Mouse (Mus musculus): ENCODE measurements around the gene Mpz. TPM values are rescaled to one million over a fixed set of nuclear protein-coding genes. Genes with fewer than 3 reads are reported as not detected.

Gene Mpz
- polyA plus RNA-seq, 1 experiment from 2014 or later = not detected

- H3K27ac ChIP-seq (ENCODE audit: low read depth, low read length) = no peak overlapping the region
- peaks cover 20% of the 10 kb centered on the region for H3K4me1 ChIP-seq (ENCODE audit: control insufficient read depth, insufficient read depth, low read length)
- no peak overlapping the region for H3K4me3 ChIP-seq (ENCODE audit: low read depth, low read length)
- H3K36me3 ChIP-seq (ENCODE audit: control insufficient read depth, insufficient read depth, low read length) = no peaks in the 10 kb centered on the region
- WGBS = 15% methylated on average over 8 of the region's 8 CpGs
- H3K4me2 ChIP-seq (ENCODE audit: low read depth, low read length) = no peak overlapping the region
- no peaks in the 10 kb centered on the region; the same call in 1 of the 2 replicates for H3K27me3 ChIP-seq (ENCODE audit: control insufficient read depth, insufficient read depth, low read length)
- ATAC-seq (ENCODE audit: low read depth) = no peak
- no peak overlapping the region for H3K9ac ChIP-seq (replicated peaks; ENCODE audit: low read depth, low read length)
- no peaks in the 10 kb centered on the region for H3K9me3 ChIP-seq (ENCODE audit: control insufficient read depth, low read length)
Measured at GRCm38 (mm10) chr1:171189046-171189445, 38.5 kb downstream of the Mpz start.

- H3K4me1 ChIP-seq (ENCODE audit: control insufficient read depth, insufficient read depth, low read length) = peaks cover 20% of the 10 kb centered on the region
- no peaks in the 10 kb centered on the region for H3K36me3 ChIP-seq (ENCODE audit: control insufficient read depth, insufficient read depth, low read length)
- no peaks in the 10 kb centered on the region; the same call in 1 of the 2 replicates for H3K27me3 ChIP-seq (ENCODE audit: control insufficient read depth, insufficient read depth, low read length)
- H3K4me2 ChIP-seq (ENCODE audit: low read depth, low read length) = no peak overlapping the region
- no peak overlapping the region for H3K9ac ChIP-seq (replicated peaks; ENCODE audit: low read depth, low read length)
- ATAC-seq (ENCODE audit: low read depth) = 0 out of 2 replicates have a peak, but pooled peaks have one; percentile 42
- H3K9me3 ChIP-seq (ENCODE audit: control insufficient read depth, low read length) = no peaks in the 10 kb centered on the region
- no peak overlapping the region for H3K4me3 ChIP-seq (ENCODE audit: low read depth, low read length)
- H3K27ac ChIP-seq (ENCODE audit: low read depth, low read length) = no peak overlapping the region
- 30% methylated on average over 14 of the region's 14 CpGs for WGBS
Measured at GRCm38 (mm10) chr1:171189476-171190114, 39.1 kb downstream of the Mpz start.

GRCm38 (mm10) chr1:171190832-171191231 is 40.3 kb downstream of the Mpz start:
- no peaks in the 10 kb centered on the region for H3K36me3 ChIP-seq (ENCODE audit: control insufficient read depth, insufficient read depth, low read length)
- H3K9ac ChIP-seq (replicated peaks; ENCODE audit: low read depth, low read length) = no peak overlapping the region
- H3K9me3 ChIP-seq (ENCODE audit: control insufficient read depth, low read length) = no peaks in the 10 kb centered on the region
- H3K4me1 ChIP-seq (ENCODE audit: control insufficient read depth, insufficient read depth, low read length) = peaks cover 28% of the 10 kb centered on the region
- no peak overlapping the region for H3K4me3 ChIP-seq (ENCODE audit: low read depth, low read length)
- ATAC-seq (ENCODE audit: low read depth) = no peak
- H3K27ac ChIP-seq (ENCODE audit: low read depth, low read length) = no peak overlapping the region
- WGBS = 98% methylated on average over 9 of the region's 9 CpGs
- peaks cover 3% of the 10 kb centered on the region; the same call in 1 of the 2 replicates for H3K27me3 ChIP-seq (ENCODE audit: control insufficient read depth, insufficient read depth, low read length)
- H3K4me2 ChIP-seq (ENCODE audit: low read depth, low read length) = no peak overlapping the region

DNA sequence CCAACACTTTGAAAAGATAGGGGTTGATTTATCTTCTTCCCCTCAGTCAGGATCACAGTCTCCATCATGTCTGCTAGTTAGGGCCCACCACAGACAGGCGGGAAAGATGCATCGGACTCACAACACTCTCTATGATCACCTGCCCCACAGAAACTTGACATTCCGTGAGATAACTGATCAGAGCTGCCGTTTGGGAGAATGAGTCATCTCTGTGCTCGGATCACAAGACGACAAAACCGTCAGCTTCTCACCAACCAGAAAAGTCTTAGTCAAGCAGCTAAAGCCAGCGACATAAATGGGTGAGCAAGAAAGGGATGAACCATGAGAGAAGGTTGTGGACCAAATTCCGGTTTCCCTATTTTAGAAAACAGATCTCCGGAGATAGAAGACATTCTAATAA is 41.8 kb downstream of the Mpz start:
- Histone ChIP-seq H3K27ac (ENCODE audit: low read depth, low read length) (no peak overlapping the region), H3K36me3 (ENCODE audit: control insufficient read depth, insufficient read depth, low read length) (no peaks in the 10 kb centered on the region), H3K4me1 (ENCODE audit: control insufficient read depth, insufficient read depth, low read length) (peaks cover 30% of the 10 kb centered on the region), H3K9me3 (ENCODE audit: control insufficient read depth, low read length) (no peaks in the 10 kb centered on the region), H3K27me3 (ENCODE audit: control insufficient read depth, insufficient read depth, low read length) (peaks cover 5% of the 10 kb centered on the region; the same call in 1 of the 2 replicates), H3K9ac (replicated peaks; ENCODE audit: low read depth, low read length) (no peak overlapping the region), H3K4me3 (ENCODE audit: low read depth, low read length) (no peak overlapping the region), H3K4me2 (ENCODE audit: low read depth, low read length) (peak overlapping the region; percentile 39)
- ATAC-seq (ENCODE audit: low read depth) = no peak
- 46% methylated on average over 10 of the region's 10 CpGs for WGBS

GRCm38 (mm10) chr1:171193093-171193840 is 42.8 kb downstream of the Mpz start:
- 5% methylated on average over 18 of the region's 18 CpGs for WGBS
- ATAC-seq (ENCODE audit: low read depth) = peak; percentile 48
- peaks cover 27% of the 10 kb centered on the region for H3K4me1 ChIP-seq (ENCODE audit: control insufficient read depth, insufficient read depth, low read length)

GRCm38 (mm10) chr1:171193911-171194830 is 43.7 kb downstream of the Mpz start:
- H3K4me3 ChIP-seq (ENCODE audit: low read depth, low read length) = peak overlapping the region; percentile 11; the same call in 1 of the 2 replicates
- no peaks in the 10 kb centered on the region for H3K36me3 ChIP-seq (ENCODE audit: control insufficient read depth, insufficient read depth, low read length)
- no peak overlapping the region for H3K9ac ChIP-seq (replicated peaks; ENCODE audit: low read depth, low read length)
- peaks cover 21% of the 10 kb centered on the region for H3K4me1 ChIP-seq (ENCODE audit: control insufficient read depth, insufficient read depth, low read length)
- peaks cover 5% of the 10 kb centered on the region; the same call in 1 of the 2 replicates for H3K27me3 ChIP-seq (ENCODE audit: control insufficient read depth, insufficient read depth, low read length)
- ATAC-seq (ENCODE audit: low read depth) = peak; percentile 12; the same call in 1 of the 2 replicates
- peak overlapping the region; percentile 39; the same call in 1 of the 2 replicates for H3K4me2 ChIP-seq (ENCODE audit: low read depth, low read length)
- H3K27ac ChIP-seq (ENCODE audit: low read depth, low read length) = no peak overlapping the region
- 30% methylated on average over 11 of the region's 11 CpGs for WGBS
- H3K9me3 ChIP-seq (ENCODE audit: control insufficient read depth, low read length) = no peaks in the 10 kb centered on the region

More at GRCm38 (mm10) chr1:171193093-171193840, 42.8 kb downstream of the Mpz start:
- Histone ChIP-seq H3K9ac (replicated peaks; ENCODE audit: low read depth, low read length) (0 out of 2 replicates have a peak overlapping the region, but pooled peaks have one; percentile 4), H3K27ac (ENCODE audit: low read depth, low read length) (peak overlapping the region; percentile 1; the same call in 1 of the 2 replicates), H3K9me3 (ENCODE audit: control insufficient read depth, low read length) (no peaks in the 10 kb centered on the region), H3K27me3 (ENCODE audit: control insufficient read depth, insufficient read depth, low read length) (peaks cover 5% of the 10 kb centered on the region; the same call in 1 of the 2 replicates), H3K4me3 (ENCODE audit: low read depth, low read length) (0 out of 2 replicates have a peak overlapping the region, but pooled peaks have one; percentile 11), H3K36me3 (ENCODE audit: control insufficient read depth, insufficient read depth, low read length) (no peaks in the 10 kb centered on the region), H3K4me2 (ENCODE audit: low read depth, low read length) (peak overlapping the region; percentile 39)

- Histone ChIP-seq H3K36me3 (ENCODE audit: control insufficient read depth, insufficient read depth, low read length) (no peaks in the 10 kb centered on the region), H3K4me1 (ENCODE audit: control insufficient read depth, insufficient read depth, low read length) (peaks cover 19% of the 10 kb centered on the region), H3K4me3 (ENCODE audit: low read depth, low read length) (peak overlapping the region; percentile 49), H3K27me3 (ENCODE audit: control insufficient read depth, insufficient read depth, low read length) (peaks cover 5% of the 10 kb centered on the region; the same call in 1 of the 2 replicates), H3K9me3 (ENCODE audit: control insufficient read depth, low read length) (no peaks in the 10 kb centered on the region), H3K27ac (ENCODE audit: low read depth, low read length) (no peak overlapping the region), H3K9ac (replicated peaks; ENCODE audit: low read depth, low read length) (peak overlapping the region; percentile 57), H3K4me2 (ENCODE audit: low read depth, low read length) (peak overlapping the region; percentile 94)
- 6% methylated on average over 20 of the region's 20 CpGs for WGBS
- peak; percentile 18; the same call in 1 of the 2 replicates for ATAC-seq (ENCODE audit: low read depth)
Measured at GRCm38 (mm10) chr1:171195046-171195822, 44.7 kb downstream of the Mpz start.

DNA sequence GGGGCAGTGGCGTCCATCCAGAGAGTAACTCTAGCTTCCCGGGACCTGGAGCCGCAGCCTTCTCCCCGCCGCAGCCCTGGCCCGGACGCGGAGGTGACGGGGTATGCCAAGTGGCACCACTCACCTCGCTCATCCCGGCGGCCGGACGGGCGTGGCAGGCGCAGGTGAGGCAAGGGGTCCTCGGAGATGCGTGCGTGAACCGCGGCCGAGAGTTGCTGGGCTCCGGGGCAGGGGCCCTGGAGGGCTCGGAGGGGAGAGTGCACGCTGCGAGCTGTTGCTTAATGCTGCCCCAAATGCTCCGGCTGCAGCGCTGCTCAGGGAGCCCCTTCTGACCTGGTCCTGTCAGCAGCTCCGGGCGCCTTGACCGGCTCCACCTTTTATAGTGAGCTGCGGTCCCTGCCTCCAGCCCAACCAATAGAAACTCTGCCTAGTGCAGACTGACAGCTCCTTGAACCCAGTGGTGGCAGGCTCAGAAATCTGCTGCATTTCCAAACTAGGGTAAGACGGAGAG is 45.4 kb downstream of the Mpz start, which contains the start of gene Pcp4l1:
Gene Pcp4l1 (minus strand): TSS at position 382 of the 511 bp plus-strand sequence.
- H3K4me2 ChIP-seq (ENCODE audit: low read depth, low read length) = peak within 1 kb of the TSS; percentile 94
- ATAC-seq (ENCODE audit: low read depth) = peak; percentile 65
- H3K9ac ChIP-seq (replicated peaks; ENCODE audit: low read depth, low read length) = peak within 1 kb of the TSS; percentile 57
- no peak within 1 kb of the TSS for H3K27ac ChIP-seq (ENCODE audit: low read depth, low read length)
- peak within 1 kb of the TSS; percentile 49 for H3K4me3 ChIP-seq (ENCODE audit: low read depth, low read length)
- no peaks in the 10 kb centered on the region for H3K36me3 ChIP-seq (ENCODE audit: control insufficient read depth, insufficient read depth, low read length)
- H3K27me3 ChIP-seq (ENCODE audit: control insufficient read depth, insufficient read depth, low read length) = peaks cover 5% of the 10 kb centered on the region; the same call in 1 of the 2 replicates
- WGBS = under 1% methylated on average over 33 of the region's 33 CpGs
- no peaks in the 10 kb centered on the region for H3K9me3 ChIP-seq (ENCODE audit: control insufficient read depth, low read length)
- H3K4me1 ChIP-seq (ENCODE audit: control insufficient read depth, insufficient read depth, low read length) = peaks cover 19% of the 10 kb centered on the region

Measured in neural tube, embryonic 14.5 days (tissue).